10 mouse cellular contexts compared by ENCODE assay signal in genomic region chr14:25525729-25526128, GRCm38 (mm10).
DNase-seq lines count a peak whose midpoint lies in the region; ATAC-seq and TF ChIP-seq lines count a peak whose summit lies in the region.
"Had no signal": no experiment of that assay in that cellular context is flagged by ENCODE, and none has a peak within 500 bp of the region (broad histone marks: within the 10 kb centered on the region; RNA-seq: fewer than 3 reads in every experiment).

No protein-coding gene starts in this region.

- no peak overlapping the region for H3K4me3 ChIP-seq in intestine, embryonic 16.5 days (ENCODE audit: low read length)
- no peak overlapping the region for H3K4me3 ChIP-seq in intestine, postnatal 0 days (ENCODE audit: low read depth, low read length)
- H3K4me3 ChIP-seq in embryonic fibroblast, embryonic 13.5 days (ENCODE audit: insufficient read depth, low read length) = no peak overlapping the region
- no peak overlapping the region for H3K4me3 ChIP-seq in kidney, adult 2 months (ENCODE audit: insufficient read depth, low read depth, low read length)
- H3K4me3 ChIP-seq in lung, embryonic 16.5 days (ENCODE audit: low read length) = no peak overlapping the region
- H3K4me3 ChIP-seq: limb, embryonic 15.5 days had no signal

- no peak for ATAC-seq in intestine, embryonic 16.5 days
- ATAC-seq in intestine, postnatal 0 days = no peak
- ATAC-seq in lung, embryonic 16.5 days (ENCODE audit: low read depth) = peak; percentile 70

- no peak overlapping the region for H3K9ac ChIP-seq in intestine, embryonic 16.5 days (ENCODE audit: low read depth, low read length)
- H3K9ac ChIP-seq in intestine, postnatal 0 days (ENCODE audit: low read depth, low read length) = no peak overlapping the region
- H3K9ac ChIP-seq in lung, embryonic 16.5 days (ENCODE audit: low read length) = no peak overlapping the region
- H3K9ac ChIP-seq: limb, embryonic 15.5 days had no signal

- H3K36me3 ChIP-seq in intestine, embryonic 16.5 days (ENCODE audit: control insufficient read depth, insufficient read depth, low read length) = peaks cover 2% of the 10 kb centered on the region; the same call in 1 of the 2 replicates
- peaks cover 8% of the 10 kb centered on the region; the same call in 1 of the 2 replicates for H3K36me3 ChIP-seq in intestine, postnatal 0 days (ENCODE audit: control insufficient read depth, insufficient read depth)
- no peaks in the 10 kb centered on the region for H3K36me3 ChIP-seq in kidney, adult 2 months (ENCODE audit: control insufficient read depth, insufficient read depth, low read length)
- H3K36me3 ChIP-seq in lung, embryonic 16.5 days (ENCODE audit: control insufficient read depth, insufficient read depth, low read length) = 0 out of 2 replicates have a peak, but pooled peaks cover 4% of the 10 kb centered on the region

- 65% methylated on average over 8 of the region's 8 CpGs for WGBS in intestine, embryonic 16.5 days
- 81% methylated on average over 8 of the region's 8 CpGs for WGBS in intestine, postnatal 0 days
- 48% methylated on average over 8 of the region's 8 CpGs for WGBS in kidney, adult 2 months
- 41% methylated on average over 8 of the region's 8 CpGs for WGBS in lung, embryonic 16.5 days

- H3K4me1 ChIP-seq in intestine, embryonic 16.5 days (ENCODE audit: control insufficient read depth, insufficient read depth, low read length) = peaks cover 53% of the 10 kb centered on the region
- peaks cover 14% of the 10 kb centered on the region for H3K4me1 ChIP-seq in intestine, postnatal 0 days (replicated peaks; ENCODE audit: control insufficient read depth, insufficient read depth, low read length)
- peaks cover 13% of the 10 kb centered on the region for H3K4me1 ChIP-seq in embryonic fibroblast, embryonic 13.5 days (ENCODE audit: control insufficient read depth, insufficient read depth, low read length)
- H3K4me1 ChIP-seq in kidney, adult 2 months (ENCODE audit: control insufficient read depth, insufficient read depth, low read length) = peaks cover 45% of the 10 kb centered on the region
- H3K4me1 ChIP-seq in lung, embryonic 16.5 days (replicated peaks; ENCODE audit: control insufficient read depth, insufficient read depth, low read length) = peaks cover 39% of the 10 kb centered on the region

- H3K27me3 ChIP-seq in intestine, embryonic 16.5 days (replicated peaks; ENCODE audit: control insufficient read depth, insufficient read depth, low read length) = no peaks in the 10 kb centered on the region
- H3K27me3 ChIP-seq in intestine, postnatal 0 days (replicated peaks; ENCODE audit: control insufficient read depth, insufficient read depth, low read length) = no peaks in the 10 kb centered on the region
- no peaks in the 10 kb centered on the region for H3K27me3 ChIP-seq in kidney, adult 2 months (replicated peaks; ENCODE audit: control insufficient read depth, insufficient read depth, low read length)
- H3K27me3 ChIP-seq in lung, embryonic 16.5 days (ENCODE audit: control insufficient read depth, insufficient read depth, low read depth, low read length) = no peaks in the 10 kb centered on the region
- H3K27me3 ChIP-seq: limb, embryonic 15.5 days had no signal

- TF ChIP-seq POLR2A in embryonic fibroblast, embryonic 13.5 days (IDR thresholded peaks at IDR 0.05; ENCODE audit: low read depth, low read length) = no peak
- TF ChIP-seq POLR2A in kidney, adult 2 months (IDR thresholded peaks at IDR 0.05; ENCODE audit: low read depth, low read length) = no peak

- peak; percentile 88 for DNase-seq in kidney, adult 2 months
- no peak for DNase-seq in embryo, embryonic 10.5 days (ENCODE audit: low spot score)
- no peak for DNase-seq in layer of hippocampus, adult 11-12 months (ENCODE audit: low spot score)
- DNase-seq in right cerebral cortex, postnatal 36 days (ENCODE audit: low spot score in 2 of 2) = no peak
- DNase-seq: right cerebral cortex, postnatal 4 days had no signal

- no peak overlapping the region for H3K4me2 ChIP-seq in intestine, embryonic 16.5 days (ENCODE audit: low read depth, low read length)
- no peak overlapping the region for H3K4me2 ChIP-seq in intestine, postnatal 0 days (replicated peaks; ENCODE audit: low read depth)
- no peak overlapping the region for H3K4me2 ChIP-seq in lung, embryonic 16.5 days (ENCODE audit: low read depth, low read length)
- H3K4me2 ChIP-seq: limb, embryonic 15.5 days had no signal

- no peaks in the 10 kb centered on the region for H3K9me3 ChIP-seq in intestine, embryonic 16.5 days (ENCODE audit: control insufficient read depth, low read length)
- no peaks in the 10 kb centered on the region for H3K9me3 ChIP-seq in intestine, postnatal 0 days (ENCODE audit: control insufficient read depth)
- H3K9me3 ChIP-seq in lung, embryonic 16.5 days (ENCODE audit: control insufficient read depth, low read length) = no peaks in the 10 kb centered on the region
- H3K9me3 ChIP-seq: limb, embryonic 15.5 days had no signal

- no peak for TF ChIP-seq CTCF in intestine, postnatal 0 days (IDR thresholded peaks at IDR 0.05; ENCODE audit: low read depth)
- TF ChIP-seq CTCF in embryonic fibroblast, embryonic 13.5 days (IDR thresholded peaks at IDR 0.05; ENCODE audit: borderline replicate concordance, insufficient read depth, low read length) = no peak
- TF ChIP-seq CTCF in kidney, adult 2 months (conservative IDR thresholded peaks at IDR 0.05; ENCODE audit: insufficient read depth, insufficient read length, low read depth, low read length) = no peak

- H3K27ac ChIP-seq in intestine, embryonic 16.5 days (ENCODE audit: low read length) = peak overlapping the region; percentile 29; the same call in 1 of the 2 replicates
- H3K27ac ChIP-seq in intestine, postnatal 0 days (ENCODE audit: low read depth, low read length) = no peak overlapping the region
- H3K27ac ChIP-seq in embryonic fibroblast, embryonic 13.5 days (ENCODE audit: insufficient read depth, low read length) = peak overlapping the region; percentile 74; the same call in 1 of the 2 replicates
- peak overlapping the region; percentile 41 for H3K27ac ChIP-seq in kidney, adult 2 months (ENCODE audit: insufficient read depth, low read depth, low read length)
- peak overlapping the region; percentile 66 for H3K27ac ChIP-seq in lung, embryonic 16.5 days (ENCODE audit: low read length)
